Mouse (Mus musculus) c-Kit-positive CD71-positive TER-119-negative erythroid progenitor cells, embryonic 14.5 days (primary cell): Measurements from ENCODE around the gene Treh.

Source experiments
- DNase-seq: peaks from one replicate; pipeline ENCODE4 v3.0.0-alpha.2; 2013; ENCODE audit warnings: low read depth

Gene Treh

GRCm38 (mm10) chr9:44735886-44736285 lies 62.9 kb downstream of the Treh start:
- DNase-seq, result no peak
